ENCODE assay signal across 12 mouse cellular contexts in genomic region chr7:137404146-137404545, GRCm38 (mm10).
"Had no signal": no experiment of that assay in that cellular context is flagged by ENCODE, and none has a peak within 500 bp of the region (broad histone marks: within the 10 kb centered on the region; RNA-seq: fewer than 3 reads in every experiment).

No protein-coding gene starts in this region.

- DNase-seq: kidney, adult 8-10 months; kidney, postnatal 10 days; kidney, postnatal 36 days; layer of hippocampus, postnatal 36 days; left cerebral cortex, postnatal 4 days; liver, embryonic 13.5 days; lung, adult 2 months; lung, postnatal 14 days; midbrain, embryonic 14.5 days; thymus, adult 2 months; thymus, postnatal 14 days; thymus, postnatal 4 days had no signal
